Mouse (Mus musculus): ENCODE results near the gene Slc38a2.

DNA sequence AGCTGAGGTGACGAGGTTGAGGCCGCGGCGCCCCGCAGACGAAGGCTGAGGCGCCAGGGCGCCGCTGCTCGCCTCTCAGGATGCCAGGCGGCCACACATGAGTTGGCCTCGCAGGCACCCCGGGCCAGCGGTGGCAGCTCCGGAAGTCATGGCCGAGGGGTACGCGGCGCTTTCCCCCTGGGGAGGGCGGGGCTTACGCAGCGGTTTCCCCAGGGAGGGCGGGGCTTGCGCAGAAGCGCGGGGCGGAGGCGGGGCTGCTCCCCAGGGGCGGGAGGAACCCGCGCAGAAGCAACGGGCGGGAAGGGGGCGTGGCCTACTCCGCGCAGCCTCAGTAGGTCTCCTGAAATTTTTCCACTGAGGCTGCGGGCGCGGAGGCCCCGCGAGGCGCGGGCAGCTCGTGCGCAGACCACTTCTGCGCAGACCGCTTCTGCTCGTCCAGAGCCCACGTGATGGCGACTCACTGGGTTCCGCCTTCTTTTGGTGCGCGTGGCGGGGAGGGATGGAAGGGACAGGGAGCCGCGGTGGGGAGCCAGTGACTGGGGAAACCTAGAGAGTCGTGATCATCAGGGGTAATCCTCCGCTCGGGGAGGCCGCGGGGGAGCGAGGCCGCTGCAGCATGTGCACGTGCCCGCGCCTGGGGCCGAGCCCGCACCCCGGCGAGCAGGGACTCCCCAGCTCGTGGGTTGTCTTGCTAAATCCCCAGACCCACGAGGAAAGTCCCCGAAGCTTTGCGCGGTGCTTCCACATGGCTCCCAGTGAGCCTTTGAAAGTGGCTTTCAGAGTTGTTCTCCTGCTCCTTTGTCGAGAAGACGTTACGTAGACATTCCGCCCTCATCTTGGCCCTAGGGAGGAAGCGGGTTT is 10.2 kb upstream of the Slc38a2 start:
- TF ChIP-seq POLR2A (IDR thresholded peaks at IDR 0.05; ENCODE audit: low read depth, low read length) = peak; percentile 54
- TF ChIP-seq CTCF (IDR thresholded peaks at IDR 0.05; ENCODE audit: extremely low read depth, insufficient read length, insufficient replicate concordance, low read depth, low read length) = no peak

Measured in small intestine, adult 2 months (tissue).